Mouse (Mus musculus) B cell, adult (primary cell): ENCODE data around the gene Dusp15. TPM values are rescaled to one million over a fixed set of nuclear protein-coding genes. Genes with fewer than 3 reads are reported as not detected.

ENCODE experiments used
- total RNA-seq: library from RNA; stranded (reverse); gene quantifications from 4 replicates; pipeline ENCODE4 v1.2.4, GENCODE M21; 2023; ENCODE audit not compliant: inconsistent age

Gene Dusp15
- not detected in 4 replicates for total RNA-seq

GRCm38 (mm10) chr2:152951065-152951849, at the start of gene Dusp15:
Gene Dusp15, minus strand, starts transcription at chr2:152951698.

GRCm38 (mm10) chr2:152962091-152962793, 10.7 kb upstream of the Dusp15 start, which contains the start of gene Ttll9:
Gene Ttll9, plus strand, starts transcription at chr2:152962485.

GRCm38 (mm10) chr2:152933048-152933447, 18.4 kb downstream of the Dusp15 start, which contains the start of gene Foxs1:
Gene Foxs1, minus strand, starts transcription at chr2:152933208.

GRCm38 (mm10) chr2:152911031-152911430, 40.5 kb downstream of the Dusp15 start, which contains the start of gene Mylk2:
Gene Mylk2, plus strand, starts transcription at chr2:152911352.

Other genes starting within 250 kb of the Dusp15 start
- gene Id1, start 215.4 kb downstream of the Dusp15 start, total RNA-seq = 0.51 to 0.61 TPM (median 0.57 TPM) in 3 of 4 replicates, not detected in the other
- gene Cox4i2, start 197.5 kb downstream of the Dusp15 start, total RNA-seq = not detected in 4 replicates
- gene Bcl2l1, start 120.0 kb downstream of the Dusp15 start, total RNA-seq = 8.4 to 9.1 TPM (median 8.9 TPM) in 4 replicates
- 1.9 to 3.5 TPM (median 2.4 TPM) in 4 replicates for gene Tpx2, start 103.7 kb downstream of the Dusp15 start, total RNA-seq
- gene Mylk2, start 40.3 kb downstream of the Dusp15 start, total RNA-seq = not detected in 4 replicates
- gene Foxs1, start 18.5 kb downstream of the Dusp15 start, total RNA-seq = not detected in 4 replicates
- not detected in 4 replicates for gene Ttll9, start 10.8 kb upstream of the Dusp15 start, total RNA-seq
- 47.8 to 66.6 TPM (median 54.0 TPM) in 4 replicates for gene Pdrg1, start 63.7 kb upstream of the Dusp15 start, total RNA-seq
- not detected in 4 replicates for gene Xkr7, start 80.2 kb upstream of the Dusp15 start, total RNA-seq
- not detected in 4 replicates for gene Ccm2l, start 114.3 kb upstream of the Dusp15 start, total RNA-seq
- gene Hck, start 156.8 kb upstream of the Dusp15 start, total RNA-seq = 141 to 170 TPM (median 156 TPM) in 4 replicates
- gene Tm9sf4, start 209.6 kb upstream of the Dusp15 start, total RNA-seq = 70.9 to 97.2 TPM (median 87.3 TPM) in 4 replicates